Mouse (Mus musculus) gastrocnemius, postnatal 10 days (tissue): ENCODE measurements around the gene Enpp1. TPM values are rescaled to one million over a fixed set of nuclear protein-coding genes. Genes with fewer than 3 reads are reported as not detected.

Experiments
- DNase-seq: peaks from one replicate; pipeline ENCODE4 v3.0.0; 2021; ENCODE audit warnings: mixed read lengths
- long read RNA-seq, 2 experiments: library from polyadenylated mRNA; stranded (forward); transcript quantifications; one replicate each; pipeline ENCODE4 v2.0.0; 2021
- total RNA-seq, 2 experiments: library from RNA; stranded (reverse); gene quantifications; 2 replicates each; pipeline ENCODE4 v1.2.3; 2021

Enpp1 gene
- 10 to 100 TPM in 1 of 2 experiments, 1 to 10 TPM in 1; 7.6 to 10.7 TPM for total RNA-seq
- long read RNA-seq, experiment 1, full-length matches to known transcripts, result 23 of 26 reads
- long read RNA-seq, experiment 1, partial matches to known transcripts, result 2 of 26 reads
- long read RNA-seq, experiment 1, other reads (novel, unspliced or antisense), result 1 of 26 reads
- long read RNA-seq, experiment 2, full-length matches to known transcripts, result 9 of 9 reads
- long read RNA-seq, experiment 2, partial matches to known transcripts, result 0 of 9 reads
- long read RNA-seq, experiment 2, other reads (novel, unspliced or antisense), result 0 of 9 reads

- DNase-seq, result peak; percentile 78
These were observed at the start of gene Enpp1 for GRCm38 (mm10) chr10:24711480-24712366. TSS of gene Enpp1 (minus strand) at chr10:24712159.

GRCm38 (mm10) chr10:24758326-24758915 is 46.5 kb upstream of the Enpp1 start:
- DNase-seq, result no peak

GRCm38 (mm10) chr10:24754874-24755540 is 43.0 kb upstream of the Enpp1 start:
- DNase-seq, result no peak

- DNase-seq, result no peak
These were observed 42.4 kb upstream of the Enpp1 start for GRCm38 (mm10) chr10:24754251-24754835.

GRCm38 (mm10) chr10:24753536-24754250 is 41.7 kb upstream of the Enpp1 start:
- DNase-seq, result no peak

GRCm38 (mm10) chr10:24742950-24743487 is 31.1 kb upstream of the Enpp1 start:
- DNase-seq, result no peak

- DNase-seq, result no peak
These were observed 29.6 kb upstream of the Enpp1 start for GRCm38 (mm10) chr10:24741229-24742198.

- no peak for DNase-seq
These were observed 27.2 kb upstream of the Enpp1 start for GRCm38 (mm10) chr10:24739171-24739570.

- DNase-seq, result no peak
These were observed 26.5 kb upstream of the Enpp1 start for GRCm38 (mm10) chr10:24738456-24738855.

GRCm38 (mm10) chr10:24735027-24735777 is 23.2 kb upstream of the Enpp1 start:
- DNase-seq, result no peak

- no peak for DNase-seq
These were observed 15.5 kb upstream of the Enpp1 start for GRCm38 (mm10) chr10:24727478-24727877.

GRCm38 (mm10) chr10:24725197-24725596 is 13.2 kb upstream of the Enpp1 start:
- no peak for DNase-seq

- no peak for DNase-seq
These were observed 9.9 kb upstream of the Enpp1 start for GRCm38 (mm10) chr10:24721841-24722240.

- no peak for DNase-seq
These were observed 7.4 kb upstream of the Enpp1 start for GRCm38 (mm10) chr10:24719383-24719782.

- DNase-seq, result no peak
These were observed 6.8 kb upstream of the Enpp1 start for GRCm38 (mm10) chr10:24718720-24719119.

- no peak for DNase-seq
These were observed 6.1 kb upstream of the Enpp1 start for GRCm38 (mm10) chr10:24718058-24718457.

GRCm38 (mm10) chr10:24716232-24716631 is 4.3 kb upstream of the Enpp1 start:
- no peak for DNase-seq

- DNase-seq, result no peak
These were observed 942 bp upstream of the Enpp1 start for GRCm38 (mm10) chr10:24712901-24713300.

- no peak for DNase-seq
These were observed 405 bp upstream of the Enpp1 start for GRCm38 (mm10) chr10:24712367-24712761.
